Mouse (Mus musculus): Measurements from ENCODE around the gene Nsl1. TPM values are rescaled to one million over a fixed set of nuclear protein-coding genes. Genes with fewer than 3 reads are reported as not detected.

Nsl1 gene
- polyA plus RNA-seq, 1 experiment from 2014 or later = 29.9 TPM

DNA sequence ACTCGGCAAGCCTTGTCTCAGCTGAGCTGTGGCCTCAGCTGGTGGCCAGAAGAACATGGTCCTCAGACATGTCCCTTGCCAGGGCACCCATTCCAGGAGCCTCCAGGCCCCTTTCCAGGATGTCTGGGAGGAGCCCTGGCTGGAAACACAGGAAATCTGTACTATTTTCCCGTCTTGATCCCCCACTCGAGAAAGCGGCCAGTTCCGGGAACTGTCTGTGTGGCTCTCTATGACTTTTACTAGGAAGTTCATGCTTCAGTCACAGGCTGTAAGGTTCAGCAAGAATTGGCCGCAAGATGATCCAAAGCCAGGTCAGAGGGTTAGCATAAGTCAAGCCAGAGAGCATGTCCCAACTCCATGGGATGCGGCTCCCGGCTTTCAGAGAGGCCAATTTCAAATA is 29.2 kb downstream of the Nsl1 start:
- ATAC-seq (replicated peaks; ENCODE audit: low FRiP score) (no peak), DNase-seq (ENCODE audit: low spot score) (no peak)
- Histone ChIP-seq H3K9me3 (ENCODE audit: control insufficient read depth, low read length) (no peaks in the 10 kb centered on the region), H3K36me3 (ENCODE audit: control insufficient read depth, insufficient read depth, low read length) (no peaks in the 10 kb centered on the region), H3K27ac (ENCODE audit: low read depth, low read length) (no peak overlapping the region), H3K4me3 (ENCODE audit: low read depth, low read length) (no peak overlapping the region), H3K4me1 (replicated peaks; ENCODE audit: control insufficient read depth, insufficient read depth, low read length) (no peaks in the 10 kb centered on the region), H3K4me2 (ENCODE audit: low read depth, low read length, severe bottlenecking) (no peak overlapping the region), H3K9ac (ENCODE audit: low read length) (no peak overlapping the region), H3K27me3 (ENCODE audit: control insufficient read depth, insufficient read depth, low read length) (peaks cover under 1% of the 10 kb centered on the region; the same call in 1 of the 2 replicates)
- WGBS = 82% methylated on average over 8 of the region's 8 CpGs

DNA sequence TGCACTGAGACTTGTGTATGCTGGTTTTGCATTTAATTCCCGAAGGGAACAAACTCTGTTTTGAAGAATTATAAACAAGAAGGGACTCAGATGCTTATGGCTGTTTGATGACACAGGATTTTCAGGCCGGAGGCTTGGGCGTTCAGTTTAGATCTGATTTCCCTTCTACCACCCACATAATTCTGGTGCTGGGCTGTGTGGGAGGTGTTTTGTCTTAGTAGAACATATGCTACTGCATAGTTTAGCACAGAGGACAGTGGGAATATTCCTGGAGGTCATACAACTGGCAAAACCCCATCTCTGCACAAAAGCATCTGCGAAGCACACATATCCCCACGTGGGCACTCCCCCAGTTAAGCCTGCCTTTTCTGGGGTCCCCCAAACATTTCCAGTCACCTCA is 30.8 kb downstream of the Nsl1 start:
- no peak overlapping the region for H3K9ac ChIP-seq (ENCODE audit: low read length)
- peaks cover 7% of the 10 kb centered on the region for H3K27me3 ChIP-seq (ENCODE audit: control insufficient read depth, insufficient read depth, low read length)
- no peaks in the 10 kb centered on the region for H3K36me3 ChIP-seq (ENCODE audit: control insufficient read depth, insufficient read depth, low read length)
- H3K4me1 ChIP-seq (replicated peaks; ENCODE audit: control insufficient read depth, insufficient read depth, low read length) = peaks cover 3% of the 10 kb centered on the region
- H3K4me2 ChIP-seq (ENCODE audit: low read depth, low read length, severe bottlenecking) = no peak overlapping the region
- ATAC-seq (replicated peaks; ENCODE audit: low FRiP score) (no peak), DNase-seq (ENCODE audit: low spot score) (no peak)
- H3K9me3 ChIP-seq (ENCODE audit: control insufficient read depth, low read length) = no peaks in the 10 kb centered on the region
- H3K4me3 ChIP-seq (ENCODE audit: low read depth, low read length) = no peak overlapping the region
- 77% methylated on average over 5 of the region's 5 CpGs for WGBS
- no peak overlapping the region for H3K27ac ChIP-seq (ENCODE audit: low read depth, low read length)

DNA sequence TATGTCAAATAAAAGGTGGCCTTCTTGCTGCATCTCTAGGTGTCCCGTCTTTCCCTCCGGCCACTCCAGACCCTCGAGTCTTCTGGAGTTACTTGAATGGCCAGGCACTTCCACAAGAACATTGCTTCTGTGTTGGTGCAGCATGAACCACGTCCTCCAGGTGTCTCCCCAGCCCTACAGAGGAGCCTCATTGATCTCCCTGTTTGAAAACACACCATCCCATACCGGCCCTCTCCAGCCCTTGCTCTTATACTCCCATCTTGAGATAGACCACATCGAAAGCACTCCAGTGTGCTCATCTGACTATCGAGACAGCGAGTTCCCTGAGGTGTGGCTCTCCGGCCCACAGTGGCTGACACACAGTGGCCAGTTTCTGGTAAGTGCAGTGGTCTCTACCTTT is 32.2 kb downstream of the Nsl1 start:
- Histone ChIP-seq H3K4me3 (ENCODE audit: low read depth, low read length) (no peak overlapping the region), H3K4me1 (replicated peaks; ENCODE audit: control insufficient read depth, insufficient read depth, low read length) (peaks cover 3% of the 10 kb centered on the region), H3K9me3 (ENCODE audit: control insufficient read depth, low read length) (no peaks in the 10 kb centered on the region), H3K4me2 (ENCODE audit: low read depth, low read length, severe bottlenecking) (no peak overlapping the region), H3K9ac (ENCODE audit: low read length) (no peak overlapping the region), H3K36me3 (ENCODE audit: control insufficient read depth, insufficient read depth, low read length) (no peaks in the 10 kb centered on the region), H3K27ac (ENCODE audit: low read depth, low read length) (no peak overlapping the region), H3K27me3 (ENCODE audit: control insufficient read depth, insufficient read depth, low read length) (peaks cover 16% of the 10 kb centered on the region)
- DNase-seq (ENCODE audit: low spot score) (no peak), ATAC-seq (replicated peaks; ENCODE audit: low FRiP score) (no peak)
- WGBS = 77% methylated on average over 9 of the region's 9 CpGs

DNA sequence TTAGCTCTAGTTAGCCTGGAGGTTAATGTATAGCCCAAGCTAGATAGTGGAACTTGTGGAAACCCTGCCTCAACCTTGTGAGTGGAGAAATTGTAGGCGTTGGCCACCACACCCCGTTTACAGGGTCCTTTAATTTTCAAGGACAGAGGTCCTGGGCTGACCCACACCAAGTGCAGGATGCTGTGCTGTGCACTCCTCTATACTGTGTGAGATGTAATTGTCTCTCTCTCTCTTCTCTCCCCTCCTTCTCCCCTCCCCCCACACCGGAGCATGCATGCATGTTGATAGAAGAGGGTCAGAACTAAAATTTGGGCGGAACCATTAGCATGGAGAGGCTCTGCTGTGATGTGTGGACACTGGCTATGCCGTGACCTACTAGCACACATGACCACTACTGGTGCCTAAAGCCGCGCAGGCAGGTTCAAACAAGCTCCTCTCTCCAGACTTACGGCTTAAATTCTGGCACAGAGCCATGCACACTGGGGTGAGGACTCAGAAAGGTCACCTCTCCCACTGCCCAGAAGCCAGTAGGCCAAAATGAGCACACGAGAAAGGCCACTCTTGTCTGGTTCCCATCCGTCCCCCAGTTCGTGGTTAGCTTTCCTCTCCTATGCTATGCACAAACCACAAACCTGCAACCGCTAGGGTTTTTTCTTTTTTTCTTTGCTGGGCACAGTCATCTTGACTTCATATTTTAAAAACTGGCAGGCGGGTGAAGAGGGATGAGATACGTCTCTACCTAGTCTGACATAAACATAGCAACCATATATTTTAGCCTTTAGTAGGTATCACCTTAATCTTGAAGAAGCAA is 34.3 kb downstream of the Nsl1 start:
- WGBS = 60% methylated on average over 14 of the region's 14 CpGs
- ATAC-seq (replicated peaks; ENCODE audit: low FRiP score) (peak; percentile 44; the same call in 1 of the 2 replicates), DNase-seq (ENCODE audit: low spot score) (no peak)
- peak overlapping the region; percentile 97 for H3K4me2 ChIP-seq (ENCODE audit: low read depth, low read length, severe bottlenecking)
- peaks cover 3% of the 10 kb centered on the region for H3K4me1 ChIP-seq (replicated peaks; ENCODE audit: control insufficient read depth, insufficient read depth, low read length)
- peak overlapping the region; percentile 64; the same call in 1 of the 2 replicates for H3K9ac ChIP-seq (ENCODE audit: low read length)
- no peaks in the 10 kb centered on the region for H3K36me3 ChIP-seq (ENCODE audit: control insufficient read depth, insufficient read depth, low read length)
- peak overlapping the region; percentile 53 for H3K4me3 ChIP-seq (ENCODE audit: low read depth, low read length)
- no peak overlapping the region for H3K27ac ChIP-seq (ENCODE audit: low read depth, low read length)
- H3K27me3 ChIP-seq (ENCODE audit: control insufficient read depth, insufficient read depth, low read length) = peaks cover 16% of the 10 kb centered on the region
- no peaks in the 10 kb centered on the region for H3K9me3 ChIP-seq (ENCODE audit: control insufficient read depth, low read length)

DNA sequence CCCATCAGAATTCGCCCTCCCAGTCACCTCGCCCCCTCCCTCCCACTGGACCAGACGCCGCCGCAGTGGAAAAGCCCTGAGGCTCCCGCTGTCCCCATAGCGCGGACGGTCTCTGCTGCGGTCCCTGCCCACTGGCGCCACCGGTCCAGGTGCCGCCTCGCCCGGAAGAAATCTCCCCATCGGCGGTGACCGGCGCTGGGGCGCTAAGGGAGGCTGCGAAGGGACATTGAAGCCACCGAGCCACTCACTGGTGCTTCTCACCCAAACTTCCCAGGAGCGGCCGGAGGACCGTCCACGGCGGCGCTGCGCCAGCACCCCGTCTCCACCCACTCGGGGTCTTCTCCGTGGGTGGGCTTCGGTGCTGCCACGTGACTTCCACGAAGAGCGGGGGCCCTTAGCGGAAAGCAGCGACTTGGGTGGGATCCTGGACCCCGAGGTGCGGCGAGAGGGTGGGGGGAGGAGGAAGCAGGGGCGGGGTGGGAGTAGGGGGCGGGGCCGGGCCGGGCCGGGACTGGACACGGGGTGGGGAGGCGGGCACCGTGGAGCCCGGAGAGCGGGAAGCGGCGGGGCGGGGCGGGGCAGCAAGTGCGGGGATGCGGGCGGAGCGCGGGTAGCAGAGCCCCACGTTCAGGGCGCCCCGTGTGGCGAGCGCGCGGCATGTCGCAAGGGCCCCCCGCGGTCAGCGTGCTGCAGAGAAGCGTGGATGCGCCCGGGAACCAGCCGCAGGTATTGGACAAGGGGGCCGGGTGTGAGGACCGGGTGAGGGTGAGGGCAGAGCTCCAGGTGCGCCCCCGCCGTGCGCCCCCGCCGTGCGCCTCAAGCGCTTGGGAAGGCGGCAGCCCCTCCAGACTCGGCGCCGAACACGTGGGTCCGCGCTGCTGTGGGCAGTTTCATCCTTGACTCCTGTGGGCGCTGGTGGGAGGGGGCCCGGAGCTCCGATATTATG is 35.3 kb downstream of the Nsl1 start, which contains the start of gene Batf3:
TSS of gene Batf3 (plus strand) at position 46 of the 946 bp plus-strand sequence.
- H3K4me1 ChIP-seq (replicated peaks; ENCODE audit: control insufficient read depth, insufficient read depth, low read length) = peaks cover 3% of the 10 kb centered on the region
- H3K27ac ChIP-seq (ENCODE audit: low read depth, low read length) = no peak within 1 kb of the TSS
- peak within 1 kb of the TSS; percentile 64 for H3K9ac ChIP-seq (ENCODE audit: low read length)
- H3K9me3 ChIP-seq (ENCODE audit: control insufficient read depth, low read length) = no peaks in the 10 kb centered on the region
- DNase-seq (ENCODE audit: low spot score) (peak; percentile 86), ATAC-seq (replicated peaks; ENCODE audit: low FRiP score) (peak; percentile 83)
- no peaks in the 10 kb centered on the region for H3K36me3 ChIP-seq (ENCODE audit: control insufficient read depth, insufficient read depth, low read length)
- H3K4me2 ChIP-seq (ENCODE audit: low read depth, low read length, severe bottlenecking) = peak within 1 kb of the TSS; percentile 97
- peak within 1 kb of the TSS; percentile 53 for H3K4me3 ChIP-seq (ENCODE audit: low read depth, low read length)
- whole genome bisulfite sequencing = under 1% methylated on average over 87 of the region's 95 CpGs
- H3K27me3 ChIP-seq (ENCODE audit: control insufficient read depth, insufficient read depth, low read length) = peaks cover 16% of the 10 kb centered on the region

DNA sequence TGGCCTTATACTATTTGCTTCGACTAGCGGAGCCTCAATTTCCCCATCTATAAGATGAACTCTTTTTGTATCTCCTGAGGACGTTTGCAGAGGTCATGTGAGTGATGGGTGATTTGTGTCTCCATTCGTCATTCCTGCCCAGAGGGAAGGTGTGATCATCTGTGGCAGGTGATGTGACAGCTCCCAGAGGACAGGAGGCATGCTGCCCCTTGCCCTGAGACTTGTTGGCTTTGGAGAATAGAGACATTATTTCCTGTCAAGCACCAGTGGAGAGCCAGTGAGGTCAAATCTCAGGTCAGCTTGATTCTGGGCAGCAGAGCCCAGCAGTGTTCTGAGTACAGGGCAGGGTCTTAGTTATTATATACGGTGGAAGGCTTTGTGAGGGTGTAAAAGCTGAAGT is 36.3 kb downstream of the Nsl1 start:
- Histone ChIP-seq H3K4me3 (ENCODE audit: low read depth, low read length) (no peak overlapping the region), H3K36me3 (ENCODE audit: control insufficient read depth, insufficient read depth, low read length) (no peaks in the 10 kb centered on the region), H3K9me3 (ENCODE audit: control insufficient read depth, low read length) (no peaks in the 10 kb centered on the region), H3K4me2 (ENCODE audit: low read depth, low read length, severe bottlenecking) (peak overlapping the region; percentile 97; the same call in 1 of the 2 replicates), H3K9ac (ENCODE audit: low read length) (no peak overlapping the region), H3K27ac (ENCODE audit: low read depth, low read length) (no peak overlapping the region), H3K27me3 (ENCODE audit: control insufficient read depth, insufficient read depth, low read length) (peaks cover 16% of the 10 kb centered on the region), H3K4me1 (replicated peaks; ENCODE audit: control insufficient read depth, insufficient read depth, low read length) (peaks cover 3% of the 10 kb centered on the region)
- 52% methylated on average over 5 of the region's 5 CpGs for WGBS
- ATAC-seq (replicated peaks; ENCODE audit: low FRiP score) = no peak
- no peak for DNase-seq (ENCODE audit: low spot score)

DNA sequence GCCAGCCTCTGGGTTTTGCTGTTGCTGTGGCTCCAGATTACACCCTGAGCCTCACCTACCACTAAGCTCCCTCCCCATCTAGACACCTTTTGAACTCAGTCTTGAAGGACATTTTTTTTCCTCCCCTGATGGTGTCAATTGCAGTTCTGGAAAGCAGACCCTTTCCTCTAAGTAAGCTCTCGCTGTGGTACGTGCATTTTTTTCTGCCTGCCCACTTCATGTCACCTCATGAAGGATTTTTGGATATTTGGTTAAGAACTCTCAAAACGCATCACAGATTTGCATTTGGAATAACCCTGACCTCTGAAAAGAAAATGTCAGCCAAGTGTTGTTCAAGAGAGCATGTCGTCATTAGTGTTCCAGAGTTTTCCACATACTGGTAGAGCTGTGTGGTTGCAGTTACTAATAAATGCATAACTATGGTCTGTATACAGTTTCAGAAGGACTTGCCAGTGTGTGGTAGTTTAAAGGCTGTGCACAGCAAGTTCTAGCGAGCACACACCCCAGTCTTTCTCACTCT is 37.0 kb downstream of the Nsl1 start:
- no peak for ATAC-seq (replicated peaks; ENCODE audit: low FRiP score)
- peaks cover 16% of the 10 kb centered on the region for H3K27me3 ChIP-seq (ENCODE audit: control insufficient read depth, insufficient read depth, low read length)

DNA sequence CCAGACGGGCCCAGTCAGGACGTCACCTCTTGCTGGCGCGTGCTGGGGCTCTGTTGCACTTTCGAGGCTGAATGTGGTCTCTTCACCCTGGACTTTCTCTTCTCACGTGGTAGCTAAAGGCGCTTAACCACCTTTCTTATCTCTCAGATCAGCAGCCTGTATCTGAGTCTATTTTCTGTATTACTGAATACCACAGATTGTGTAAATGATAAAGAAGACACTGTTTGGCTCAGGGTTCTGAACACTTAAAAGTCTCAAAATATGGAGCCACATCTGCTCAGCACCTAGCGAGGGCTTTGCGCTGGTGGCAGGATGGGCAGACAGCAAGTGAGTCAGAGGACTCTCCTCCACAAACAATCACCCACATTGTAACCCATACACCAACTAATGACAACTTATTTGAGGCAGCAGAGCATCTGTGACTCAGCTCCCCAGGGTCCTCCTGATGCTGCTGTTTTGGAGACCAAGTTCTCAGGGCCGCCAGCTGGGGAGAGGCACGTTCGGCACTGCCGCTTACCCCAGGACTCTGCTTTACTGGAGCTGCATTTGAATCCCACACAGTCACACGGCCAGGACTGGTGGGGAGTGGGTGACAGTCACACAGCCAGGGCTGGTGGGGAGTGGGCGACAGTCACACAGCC is 40.0 kb downstream of the Nsl1 start:
- H3K36me3 ChIP-seq (ENCODE audit: control insufficient read depth, insufficient read depth, low read length) = no peaks in the 10 kb centered on the region
- ATAC-seq (replicated peaks; ENCODE audit: low FRiP score) = no peak
- WGBS = 91% methylated on average over 15 of the region's 15 CpGs
- DNase-seq (ENCODE audit: low spot score) = no peak
- H3K4me2 ChIP-seq (ENCODE audit: low read depth, low read length, severe bottlenecking) = no peak overlapping the region
- no peak overlapping the region for H3K4me3 ChIP-seq (ENCODE audit: low read depth, low read length)
- no peaks in the 10 kb centered on the region for H3K9me3 ChIP-seq (ENCODE audit: control insufficient read depth, low read length)
- peaks cover 3% of the 10 kb centered on the region; the same call in 1 of the 2 replicates for H3K4me1 ChIP-seq (replicated peaks; ENCODE audit: control insufficient read depth, insufficient read depth, low read length)
- no peak overlapping the region for H3K27ac ChIP-seq (ENCODE audit: low read depth, low read length)
- H3K9ac ChIP-seq (ENCODE audit: low read length) = no peak overlapping the region
- peaks cover 12% of the 10 kb centered on the region for H3K27me3 ChIP-seq (ENCODE audit: control insufficient read depth, insufficient read depth, low read length)

More for the DNA sequence above, 37.0 kb downstream of the Nsl1 start:
- Histone ChIP-seq H3K27ac (ENCODE audit: low read depth, low read length) (no peak overlapping the region), H3K4me3 (ENCODE audit: low read depth, low read length) (no peak overlapping the region), H3K4me1 (replicated peaks; ENCODE audit: control insufficient read depth, insufficient read depth, low read length) (peaks cover 3% of the 10 kb centered on the region), H3K9ac (ENCODE audit: low read length) (no peak overlapping the region), H3K36me3 (ENCODE audit: control insufficient read depth, insufficient read depth, low read length) (no peaks in the 10 kb centered on the region), H3K4me2 (ENCODE audit: low read depth, low read length, severe bottlenecking) (no peak overlapping the region), H3K9me3 (ENCODE audit: control insufficient read depth, low read length) (no peaks in the 10 kb centered on the region)
- WGBS = 72% methylated on average over 5 of the region's 5 CpGs
- DNase-seq (ENCODE audit: low spot score) = no peak

Measured in forebrain, embryonic 11.5 days (tissue).